In genomic region chr11:68346099-68346498, GRCm38 (mm10) we compare ENCODE assay signal across 17 mouse cellular contexts.
"Had no signal": no experiment of that assay in that cellular context is flagged by ENCODE, and none has a peak within 500 bp of the region (broad histone marks: within the 10 kb centered on the region; RNA-seq: fewer than 3 reads in every experiment).

No protein-coding gene starts in this region.

- H3K4me3 ChIP-seq: liver, embryonic 12.5 days; midbrain, embryonic 10.5 days; midbrain, embryonic 12.5 days; myocyte; neural tube, embryonic 13.5 days; neural tube, embryonic 15.5 days had no signal

- H3K9me3 ChIP-seq: liver, embryonic 12.5 days; midbrain, embryonic 10.5 days; midbrain, embryonic 12.5 days; neural tube, embryonic 15.5 days had no signal

- H3K9ac ChIP-seq: liver, embryonic 12.5 days; liver, embryonic 14.5 days; midbrain, embryonic 12.5 days; neural tube, embryonic 13.5 days; neural tube, embryonic 15.5 days had no signal

- H3K27me3 ChIP-seq: liver, embryonic 12.5 days; midbrain, embryonic 12.5 days; neural tube, embryonic 13.5 days; neural tube, embryonic 15.5 days had no signal

- H3K4me1 ChIP-seq: liver, embryonic 12.5 days had no signal

- H3K36me3 ChIP-seq: liver, embryonic 12.5 days; midbrain, embryonic 12.5 days; neural tube, embryonic 13.5 days had no signal

- ATAC-seq: liver, embryonic 12.5 days; midbrain, embryonic 16.5 days had no signal

- H3K27ac ChIP-seq: liver, embryonic 12.5 days; liver, embryonic 14.5 days; midbrain, embryonic 10.5 days; midbrain, embryonic 12.5 days; neural tube, embryonic 13.5 days; neural tube, embryonic 15.5 days had no signal

- DNase-seq: midbrain, embryonic 14.5 days; retina, postnatal 1 day; right cerebral cortex, adult 18-20 months; right cerebral cortex, postnatal 25 days; right cerebral cortex, postnatal 4 days; spleen, adult 18-20 months; thymus, adult 18-20 months; thymus, postnatal 25 days; thymus, postnatal 4 days had no signal

- H3K4me2 ChIP-seq: liver, embryonic 12.5 days; midbrain, embryonic 12.5 days; neural tube, embryonic 13.5 days; neural tube, embryonic 15.5 days had no signal
